Mouse (Mus musculus): ENCODE measurements around the gene Tubg1. TPM values are rescaled to one million over a fixed set of nuclear protein-coding genes. Genes with fewer than 3 reads are reported as not detected.

The Tubg1 gene
- 52.4 TPM for polyA plus RNA-seq (2015; fragmentation: Illumina TruSeq; extraction: RNeasy Lipid Tissue Mini Kit (QIAGEN cat#74804); ENCODE audit: low read depth, low replicate concordance)

GRCm38 (mm10) chr11:101119761-101120544 lies at the start of gene Tubg1, which contains the start of gene Retreg3:
TSS of gene Tubg1 (plus strand) at chr11:101119938.
TSS of gene Retreg3 (minus strand) at chr11:101119893.

GRCm38 (mm10) chr11:101078121-101078520 lies 41.6 kb upstream of the Tubg1 start, which contains the start of gene Hsd17b1:
TSS of gene Hsd17b1 (plus strand) at chr11:101078411.

DNA sequence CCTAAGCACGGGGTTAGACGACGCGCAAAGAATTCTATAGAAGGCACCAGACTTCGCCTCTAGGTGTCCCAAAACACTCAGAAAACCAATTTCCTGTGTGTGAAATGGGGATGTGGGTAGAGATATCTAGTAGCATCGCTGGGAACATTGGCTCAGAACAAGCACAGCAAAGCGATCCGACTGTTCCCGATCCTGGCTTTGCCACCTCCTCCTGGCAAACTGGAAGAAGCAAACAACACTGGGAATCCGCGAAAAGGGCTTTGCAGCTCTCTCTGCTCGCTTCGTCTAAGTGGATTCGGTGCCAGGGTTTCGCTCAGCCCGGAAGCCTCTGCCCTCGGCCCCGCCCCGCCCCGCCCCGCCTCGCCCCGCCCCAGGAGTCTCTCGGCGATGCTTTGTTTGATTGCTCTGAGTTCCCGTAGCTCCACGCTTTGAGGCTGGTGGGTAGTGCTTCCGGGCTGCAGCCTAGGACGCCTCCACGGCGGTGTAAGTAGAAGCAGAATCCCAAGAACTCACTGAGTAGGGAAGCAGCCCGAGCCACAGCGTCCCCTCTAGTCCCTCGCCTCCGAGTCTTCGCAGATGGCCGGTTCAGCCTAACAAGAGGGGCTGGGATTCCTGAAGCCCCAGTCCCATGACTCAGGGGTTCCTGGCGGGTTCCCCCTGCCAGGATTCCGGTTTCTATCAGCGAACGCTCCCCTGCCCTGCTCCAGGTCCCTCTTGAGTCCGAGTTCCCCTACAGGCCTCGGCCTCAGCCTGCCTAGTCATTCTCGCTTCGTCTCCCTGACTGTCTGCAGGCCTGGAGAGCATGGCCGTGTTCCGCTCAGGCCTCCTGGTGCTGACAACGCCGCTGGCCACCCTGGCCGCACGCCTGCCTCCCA lies 37.3 kb upstream of the Tubg1 start, which contains the start of gene Coasy:
TSS of gene Coasy (plus strand) at position 358 of the 875 bp plus-strand sequence.

GRCm38 (mm10) chr11:101086756-101087681 lies 32.7 kb upstream of the Tubg1 start, which contains the start of gene Mlx:
TSS of gene Mlx (plus strand) at chr11:101087277.

GRCm38 (mm10) chr11:101095314-101096024 lies 24.3 kb upstream of the Tubg1 start, which contains the start of gene Psmc3ip:
TSS of gene Psmc3ip (minus strand) at chr11:101095436.

DNA sequence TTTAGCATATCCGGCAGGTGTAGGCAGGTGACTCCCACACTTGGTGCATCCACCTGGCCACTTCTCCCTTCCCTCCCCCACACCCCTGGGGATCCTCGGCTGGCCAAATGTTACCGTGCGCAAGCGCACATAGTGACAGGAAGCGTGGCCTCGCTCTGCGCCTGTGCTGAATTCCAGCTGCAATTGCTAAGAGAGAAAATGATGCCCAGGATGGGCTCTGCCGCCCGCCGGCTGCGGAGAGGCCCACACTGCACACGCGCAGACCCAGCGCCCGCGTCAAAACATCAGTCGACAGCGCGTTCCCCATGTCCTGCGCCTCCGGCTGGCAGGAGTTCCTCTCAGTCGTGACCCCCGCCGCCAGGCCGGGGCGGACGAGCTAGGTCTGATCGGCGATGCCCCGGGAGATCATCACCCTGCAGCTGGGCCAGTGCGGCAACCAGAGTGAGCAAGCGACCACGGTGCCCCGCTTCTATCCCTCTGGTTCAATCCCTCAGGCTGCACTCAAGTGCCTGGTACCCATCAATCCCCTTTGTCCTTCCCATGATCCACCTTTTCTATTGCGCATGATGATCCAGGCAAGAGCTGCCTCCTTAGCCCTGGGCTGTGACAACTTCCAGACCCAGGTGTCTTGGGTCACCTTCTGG lies 36.1 kb downstream of the Tubg1 start, which contains the start of gene Tubg2:
TSS of gene Tubg2 (plus strand) at position 180 of the 644 bp plus-strand sequence.

DNA sequence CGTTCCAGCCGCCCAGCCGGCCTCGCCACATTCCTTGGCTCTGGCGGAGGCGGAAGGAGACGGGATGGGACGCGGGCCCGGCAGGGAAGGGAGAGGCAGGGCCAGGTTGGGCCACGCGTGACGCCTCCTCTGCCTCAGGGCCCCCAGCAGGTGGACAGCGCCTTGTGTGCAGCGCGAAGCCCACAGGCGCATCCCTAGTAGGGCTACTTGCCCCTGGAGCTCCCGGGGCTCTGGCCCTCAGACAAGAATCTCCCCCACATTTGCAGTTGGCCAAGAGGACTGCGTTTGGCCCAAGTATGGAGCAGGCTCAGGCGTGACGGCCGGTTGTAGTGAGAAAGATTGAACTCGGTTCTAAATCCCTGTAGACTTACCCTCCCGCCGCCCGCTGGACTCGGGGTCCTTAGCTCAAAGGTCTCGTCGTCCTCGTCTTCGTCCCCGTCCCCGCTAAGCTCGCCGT lies 50.6 kb downstream of the Tubg1 start, which contains the start of gene Cntnap1:
TSS of gene Cntnap1 (plus strand) at position 170 of the 457 bp plus-strand sequence.

DNA sequence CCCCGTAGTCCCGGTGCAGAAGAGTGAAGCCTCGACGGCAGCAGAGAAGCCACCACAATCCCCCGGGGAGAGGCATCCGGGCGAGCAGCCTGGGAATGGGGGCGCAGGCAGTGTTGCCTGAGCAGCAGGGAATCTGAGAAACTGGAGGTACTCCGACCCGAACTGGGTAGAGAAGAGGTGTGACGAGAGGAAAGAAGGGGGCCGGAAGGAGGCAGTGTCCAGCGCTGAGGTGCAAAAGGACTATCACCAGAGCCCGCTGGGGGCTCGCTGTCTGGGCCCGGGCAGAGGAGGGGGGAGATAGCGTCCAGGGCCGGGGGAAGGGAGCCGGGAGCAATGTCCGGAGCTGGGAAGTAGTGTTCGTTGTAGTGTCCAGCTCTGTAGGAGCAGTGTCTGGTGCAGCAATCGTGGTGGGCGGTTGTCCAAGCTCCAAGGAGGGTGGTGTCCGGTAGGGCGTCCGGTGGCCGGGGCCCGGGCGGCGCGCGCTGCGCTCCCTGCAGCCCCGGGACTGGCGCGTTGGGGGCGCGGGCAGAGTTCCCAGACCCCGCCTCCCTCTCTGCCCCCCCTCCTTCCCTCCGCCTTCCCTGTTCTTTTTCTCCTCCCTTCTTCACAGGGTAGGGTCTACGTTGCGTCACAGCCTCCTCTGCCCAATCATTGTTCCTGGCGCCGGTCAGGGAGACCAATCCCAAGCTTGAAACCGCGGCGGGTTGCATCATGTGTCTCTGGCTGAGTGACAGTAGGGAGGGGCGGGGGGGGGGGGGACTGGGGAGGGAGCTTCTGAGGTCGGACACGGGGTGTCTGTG lies 51.3 kb downstream of the Tubg1 start, which contains the start of gene Plekhh3:
TSS of gene Plekhh3 (minus strand) at position 541 of the 800 bp plus-strand sequence.

DNA sequence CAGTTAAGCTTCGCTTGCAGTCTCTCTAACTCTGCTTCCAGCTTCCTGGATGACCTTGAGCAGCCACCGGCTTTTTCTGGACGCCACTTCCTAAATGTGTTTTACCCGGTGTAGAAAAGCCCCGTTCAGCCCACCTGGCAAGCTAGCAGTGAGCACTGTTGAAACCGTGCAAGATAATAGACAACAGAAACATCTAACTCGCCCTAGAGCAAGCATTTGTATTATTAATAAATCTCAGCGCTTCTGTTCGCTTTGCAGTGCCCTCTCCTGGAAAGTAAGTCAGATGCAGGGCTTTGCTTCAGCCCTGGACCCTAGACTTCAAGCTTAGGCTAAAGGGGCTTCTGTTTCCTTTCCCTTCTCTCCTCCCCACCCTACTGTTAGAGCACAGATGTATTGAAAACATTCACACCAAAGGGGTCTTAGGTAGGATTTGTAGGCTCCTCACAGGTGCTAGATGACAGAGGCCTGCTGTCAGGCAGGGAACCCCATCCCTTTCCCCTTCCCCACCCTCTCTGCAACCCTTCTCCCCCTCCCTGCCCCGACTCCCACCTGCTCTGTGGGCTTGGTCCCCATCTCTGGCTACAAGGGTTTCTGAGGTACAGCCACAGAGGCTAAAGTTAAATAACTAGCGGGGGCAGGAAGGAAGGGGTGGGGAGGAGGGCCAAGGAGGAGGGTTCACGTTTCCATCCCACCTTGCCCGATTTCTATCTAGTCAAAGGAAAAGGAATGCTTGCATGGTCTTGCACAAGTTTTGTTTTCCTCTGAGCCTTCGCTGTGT lies 55.3 kb downstream of the Tubg1 start, which contains the start of gene Ccr10:
TSS of gene Ccr10 (minus strand) at position 593 of the 778 bp plus-strand sequence.

Other genes with a start within 250 kb of the Tubg1 start
- 26.4 TPM for gene Stat3, start 180.4 kb upstream of the Tubg1 start, polyA plus RNA-seq (2015; fragmentation: Illumina TruSeq; extraction: RNeasy Lipid Tissue Mini Kit (QIAGEN cat#74804); ENCODE audit: low read depth, low replicate concordance)
- gene Cavin1, start 149.1 kb upstream of the Tubg1 start, polyA plus RNA-seq (2015; fragmentation: Illumina TruSeq; extraction: RNeasy Lipid Tissue Mini Kit (QIAGEN cat#74804); ENCODE audit: low read depth, low replicate concordance): 12.8 TPM
- gene Atp6v0a1, start 110.5 kb upstream of the Tubg1 start, polyA plus RNA-seq (2015; fragmentation: Illumina TruSeq; extraction: RNeasy Lipid Tissue Mini Kit (QIAGEN cat#74804); ENCODE audit: low read depth, low replicate concordance): 258 TPM
- 6.4 TPM for gene Naglu, start 49.9 kb upstream of the Tubg1 start, polyA plus RNA-seq (2015; fragmentation: Illumina TruSeq; extraction: RNeasy Lipid Tissue Mini Kit (QIAGEN cat#74804); ENCODE audit: low read depth, low replicate concordance)
- gene Hsd17b1, start 41.5 kb upstream of the Tubg1 start, polyA plus RNA-seq (2015; fragmentation: Illumina TruSeq; extraction: RNeasy Lipid Tissue Mini Kit (QIAGEN cat#74804); ENCODE audit: low read depth, low replicate concordance): not detected
- gene Coasy, start 37.4 kb upstream of the Tubg1 start, polyA plus RNA-seq (2015; fragmentation: Illumina TruSeq; extraction: RNeasy Lipid Tissue Mini Kit (QIAGEN cat#74804); ENCODE audit: low read depth, low replicate concordance): 25.5 TPM
- gene Mlx, start 32.7 kb upstream of the Tubg1 start, polyA plus RNA-seq (2015; fragmentation: Illumina TruSeq; extraction: RNeasy Lipid Tissue Mini Kit (QIAGEN cat#74804); ENCODE audit: low read depth, low replicate concordance): 77.5 TPM
- gene Psmc3ip, start 24.5 kb upstream of the Tubg1 start, polyA plus RNA-seq (2015; fragmentation: Illumina TruSeq; extraction: RNeasy Lipid Tissue Mini Kit (QIAGEN cat#74804); ENCODE audit: low read depth, low replicate concordance): 3.9 TPM
- gene Retreg3, start within 50 bp of the Tubg1 start, polyA plus RNA-seq (2015; fragmentation: Illumina TruSeq; extraction: RNeasy Lipid Tissue Mini Kit (QIAGEN cat#74804); ENCODE audit: low read depth, low replicate concordance): 62.6 TPM
- gene Tubg2, start 36.0 kb downstream of the Tubg1 start, polyA plus RNA-seq (2015; fragmentation: Illumina TruSeq; extraction: RNeasy Lipid Tissue Mini Kit (QIAGEN cat#74804); ENCODE audit: low read depth, low replicate concordance): 62.0 TPM
- gene Cntnap1, start 50.6 kb downstream of the Tubg1 start, polyA plus RNA-seq (2015; fragmentation: Illumina TruSeq; extraction: RNeasy Lipid Tissue Mini Kit (QIAGEN cat#74804); ENCODE audit: low read depth, low replicate concordance): 98.9 TPM
- gene Plekhh3, start 51.4 kb downstream of the Tubg1 start, polyA plus RNA-seq (2015; fragmentation: Illumina TruSeq; extraction: RNeasy Lipid Tissue Mini Kit (QIAGEN cat#74804); ENCODE audit: low read depth, low replicate concordance): 7.8 TPM
- not detected for gene Ccr10, start 55.5 kb downstream of the Tubg1 start, polyA plus RNA-seq (2015; fragmentation: Illumina TruSeq; extraction: RNeasy Lipid Tissue Mini Kit (QIAGEN cat#74804); ENCODE audit: low read depth, low replicate concordance)
- gene Ezh1, start 106.5 kb downstream of the Tubg1 start, polyA plus RNA-seq (2015; fragmentation: Illumina TruSeq; extraction: RNeasy Lipid Tissue Mini Kit (QIAGEN cat#74804); ENCODE audit: low read depth, low replicate concordance): 42.2 TPM
- 28.6 TPM for gene Ramp2, start 126.1 kb downstream of the Tubg1 start, polyA plus RNA-seq (2015; fragmentation: Illumina TruSeq; extraction: RNeasy Lipid Tissue Mini Kit (QIAGEN cat#74804); ENCODE audit: low read depth, low replicate concordance)
- 94.4 TPM for gene Vps25, start 133.8 kb downstream of the Tubg1 start, polyA plus RNA-seq (2015; fragmentation: Illumina TruSeq; extraction: RNeasy Lipid Tissue Mini Kit (QIAGEN cat#74804); ENCODE audit: low read depth, low replicate concordance)
- 4.8 TPM for gene Wnk4, start 140.6 kb downstream of the Tubg1 start, polyA plus RNA-seq (2015; fragmentation: Illumina TruSeq; extraction: RNeasy Lipid Tissue Mini Kit (QIAGEN cat#74804); ENCODE audit: low read depth, low replicate concordance)
- gene Cntd1, start 159.1 kb downstream of the Tubg1 start, polyA plus RNA-seq (2015; fragmentation: Illumina TruSeq; extraction: RNeasy Lipid Tissue Mini Kit (QIAGEN cat#74804); ENCODE audit: low read depth, low replicate concordance): 0.58 TPM
- gene Coa3, start 159.2 kb downstream of the Tubg1 start, polyA plus RNA-seq (2015; fragmentation: Illumina TruSeq; extraction: RNeasy Lipid Tissue Mini Kit (QIAGEN cat#74804); ENCODE audit: low read depth, low replicate concordance): 223 TPM
- gene Becn1, start 182.3 kb downstream of the Tubg1 start, polyA plus RNA-seq (2015; fragmentation: Illumina TruSeq; extraction: RNeasy Lipid Tissue Mini Kit (QIAGEN cat#74804); ENCODE audit: low read depth, low replicate concordance): 183 TPM
- gene Psme3, start 196.3 kb downstream of the Tubg1 start, polyA plus RNA-seq (2015; fragmentation: Illumina TruSeq; extraction: RNeasy Lipid Tissue Mini Kit (QIAGEN cat#74804); ENCODE audit: low read depth, low replicate concordance): 106 TPM
- 3.6 TPM for gene Aoc2, start 205.1 kb downstream of the Tubg1 start, polyA plus RNA-seq (2015; fragmentation: Illumina TruSeq; extraction: RNeasy Lipid Tissue Mini Kit (QIAGEN cat#74804); ENCODE audit: low read depth, low replicate concordance)
- 0.64 TPM for gene Aoc3, start 210.7 kb downstream of the Tubg1 start, polyA plus RNA-seq (2015; fragmentation: Illumina TruSeq; extraction: RNeasy Lipid Tissue Mini Kit (QIAGEN cat#74804); ENCODE audit: low read depth, low replicate concordance)
- gene G6pc, start 247.6 kb downstream of the Tubg1 start, polyA plus RNA-seq (2015; fragmentation: Illumina TruSeq; extraction: RNeasy Lipid Tissue Mini Kit (QIAGEN cat#74804); ENCODE audit: low read depth, low replicate concordance): not detected

Measured in brain, adult 10 weeks (tissue).